Mouse (Mus musculus) MEL (cell line): Measurements from ENCODE around the gene Aadac.

Experiments used
- CTCF ChIP-seq, 3 experiments: IDR thresholded peaks in 2 of 3; conservative IDR thresholded peaks in 1 of 3; 2 replicates each; pipeline ENCODE4 v1.5.1; 2011 to 2012; ENCODE audit warnings: low read length in 3 of 3, low read depth in 2 of 3, mild to moderate bottlenecking in 2 of 3, improper control_type of control experiment in 1 of 3, inconsistent platforms in 1 of 3, mixed read lengths in 1 of 3, moderate library complexity in 1 of 3; ENCODE audit not compliant: control insufficient read depth in 1 of 3, insufficient read depth in 1 of 3, poor library complexity in 1 of 3, severe bottlenecking in 1 of 3
- E2F4 ChIP-seq: IDR thresholded peaks from 2 replicates; pipeline ENCODE4 v1.6.1; 2011; ENCODE audit warnings: low read depth, low read length, improper control_type of control experiment, borderline replicate concordance
- POLR2A ChIP-seq, 2 experiments: IDR thresholded peaks; 2 replicates each; pipeline ENCODE4 v1.6.1; 2011 to 2012; ENCODE audit warnings: low read length in 2 of 2, mild to moderate bottlenecking in 2 of 2, control low read depth in 1 of 2, improper control_type of control experiment in 1 of 2, low read depth in 1 of 2, moderate library complexity in 1 of 2; ENCODE audit not compliant: control insufficient read depth in 1 of 2, insufficient read depth in 1 of 2, poor library complexity in 1 of 2
- RAD21 ChIP-seq: IDR thresholded peaks from 2 replicates; pipeline ENCODE4 v1.6.1; 2011; ENCODE audit warnings: mild to moderate bottlenecking, low read depth, low read length, improper control_type of control experiment
- USF1 ChIP-seq: IDR thresholded peaks from 2 replicates; pipeline ENCODE4 v1.6.1; 2014; ENCODE audit warnings: low read depth, mild to moderate bottlenecking, inconsistent platforms, low read length, improper control_type of control experiment, moderate library complexity
- USF2 ChIP-seq, 2 experiments: IDR thresholded peaks; 2 replicates each; pipeline ENCODE4 v1.6.1; 2011 to 2012; ENCODE audit warnings: improper control_type of control experiment in 2 of 2, low read length in 2 of 2, borderline replicate concordance in 1 of 2, inconsistent platforms in 1 of 2, low read depth in 1 of 2, mild to moderate bottlenecking in 1 of 2; ENCODE audit not compliant: insufficient read depth in 1 of 2

GRCm38 (mm10) chr3:60025417-60025816, at the start of gene Aadac:
- no peak for TF ChIP-seq CTCF (IDR thresholded peaks at IDR 0.05 in 2 of 3, conservative IDR thresholded peaks at IDR 0.05 in 1 of 3; ENCODE audit: control insufficient read depth in 1 of 3, insufficient read depth in 1 of 3, low read depth in 2 of 3, low read length in 3 of 3, poor library complexity in 1 of 3, severe bottlenecking in 1 of 3)
- no peak for TF ChIP-seq USF2 (IDR thresholded peaks at IDR 0.05; ENCODE audit: borderline replicate concordance in 1 of 2, insufficient read depth in 1 of 2, low read depth in 1 of 2, low read length in 2 of 2)
- no peak for TF ChIP-seq E2F4
- no peak for TF ChIP-seq POLR2A (IDR thresholded peaks at IDR 0.05; ENCODE audit: control insufficient read depth in 1 of 2, insufficient read depth in 1 of 2, low read depth in 1 of 2, low read length in 2 of 2, poor library complexity in 1 of 2)
- TF ChIP-seq RAD21: no peak
- no peak for TF ChIP-seq USF1
